Mouse (Mus musculus): ENCODE measurements at regions not wholly inside any gene's neighbourhood (a gene's known extent, or its start where the extent isn't known, plus 50 kb on each side); places are given as distances from the start of the nearest gene placed in this dataset.
A peak's percentile ranks its signal among the peaks of the same experiment; 100 is the strongest.
"Not testable (repeated sequence)": the region's sequence is repeated elsewhere in the genome, so short reads cannot be mapped to it uniquely, and the experiment has no call there.

DNA sequence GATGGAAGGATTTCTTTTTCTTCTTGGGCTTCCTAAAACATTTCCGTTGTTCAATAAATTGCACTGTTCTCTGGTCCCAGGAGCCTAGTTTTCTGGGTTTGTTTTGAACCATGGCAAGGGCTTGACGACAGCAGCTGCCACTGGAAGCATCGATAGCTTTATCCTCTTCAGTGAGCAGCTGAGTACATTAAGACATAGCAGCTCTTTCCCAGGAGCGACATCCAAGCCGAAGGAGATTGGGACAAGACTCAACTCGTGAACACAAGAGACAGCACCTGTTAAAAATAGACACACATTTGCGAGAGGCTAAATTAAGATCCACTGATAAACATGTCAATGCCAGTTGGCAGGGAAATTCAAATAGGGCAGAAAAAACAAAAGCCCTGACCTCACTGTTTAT lies 194.7 kb upstream of the Rhobtb1 start:
- no peak for DNase-seq (ENCODE audit: low spot score in 2 of 2)

DNA sequence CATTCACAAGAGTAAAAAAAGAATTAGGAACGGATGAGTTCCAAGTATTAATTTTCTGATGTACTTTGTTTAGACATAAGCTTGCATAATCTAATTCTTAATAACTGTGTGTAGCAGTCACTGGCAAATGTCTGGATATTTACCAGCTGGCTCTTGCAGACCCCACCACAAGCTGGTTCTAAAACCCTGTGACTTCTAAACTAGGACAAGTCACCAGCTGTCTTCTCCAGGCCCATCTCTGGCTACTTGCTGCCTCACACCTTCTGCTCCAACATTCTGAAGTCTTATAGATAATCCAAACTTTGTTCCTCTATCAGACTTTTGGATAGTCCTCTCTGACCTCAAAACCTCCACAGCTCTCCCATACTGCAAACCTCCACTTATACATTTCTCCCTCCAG lies 189.9 kb upstream of the Rhobtb1 start:
- DNase-seq (ENCODE audit: low spot score in 2 of 2) = no peak

DNA sequence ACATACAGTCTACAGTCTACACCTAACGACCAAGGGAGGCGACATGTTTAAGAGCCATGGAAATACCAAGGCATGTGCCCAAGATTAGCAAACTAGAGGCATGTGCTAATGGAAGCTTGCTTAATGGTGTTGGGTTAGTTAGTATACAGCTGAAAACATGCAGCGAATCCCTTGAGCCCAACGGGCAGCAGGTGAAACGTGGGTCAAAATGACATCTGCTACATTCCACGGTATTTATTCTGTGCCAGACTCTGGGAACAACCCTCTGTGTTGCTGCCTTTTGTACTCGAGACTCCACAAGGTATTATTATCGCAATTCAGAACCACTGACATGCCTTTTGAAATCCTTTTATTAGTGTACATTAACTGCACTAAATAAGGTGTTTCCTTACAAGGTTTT lies 188.1 kb upstream of the Rhobtb1 start:
- no peak for DNase-seq (ENCODE audit: low spot score in 2 of 2)

DNA sequence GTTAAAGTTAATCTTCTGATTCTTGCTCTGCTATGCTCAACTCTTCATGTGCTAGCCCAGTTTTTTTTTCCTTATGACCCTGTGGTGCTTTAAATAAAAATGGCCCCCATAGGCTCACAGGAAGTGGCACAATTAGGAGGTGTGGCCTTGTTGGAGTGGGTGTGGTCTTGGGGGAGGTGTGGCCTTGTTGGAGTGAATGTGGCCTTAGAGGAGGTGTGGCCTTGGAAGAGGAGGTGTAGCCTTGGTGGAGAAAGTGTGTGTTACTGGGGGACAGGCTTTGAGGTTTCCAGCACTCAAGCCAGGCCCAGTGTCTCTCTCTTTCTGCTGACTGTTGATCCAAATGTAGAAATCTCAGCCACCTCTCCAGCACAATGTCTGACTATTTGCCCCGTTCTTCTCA lies 186.0 kb upstream of the Rhobtb1 start:
- DNase-seq (ENCODE audit: low spot score in 2 of 2) = no peak

DNA sequence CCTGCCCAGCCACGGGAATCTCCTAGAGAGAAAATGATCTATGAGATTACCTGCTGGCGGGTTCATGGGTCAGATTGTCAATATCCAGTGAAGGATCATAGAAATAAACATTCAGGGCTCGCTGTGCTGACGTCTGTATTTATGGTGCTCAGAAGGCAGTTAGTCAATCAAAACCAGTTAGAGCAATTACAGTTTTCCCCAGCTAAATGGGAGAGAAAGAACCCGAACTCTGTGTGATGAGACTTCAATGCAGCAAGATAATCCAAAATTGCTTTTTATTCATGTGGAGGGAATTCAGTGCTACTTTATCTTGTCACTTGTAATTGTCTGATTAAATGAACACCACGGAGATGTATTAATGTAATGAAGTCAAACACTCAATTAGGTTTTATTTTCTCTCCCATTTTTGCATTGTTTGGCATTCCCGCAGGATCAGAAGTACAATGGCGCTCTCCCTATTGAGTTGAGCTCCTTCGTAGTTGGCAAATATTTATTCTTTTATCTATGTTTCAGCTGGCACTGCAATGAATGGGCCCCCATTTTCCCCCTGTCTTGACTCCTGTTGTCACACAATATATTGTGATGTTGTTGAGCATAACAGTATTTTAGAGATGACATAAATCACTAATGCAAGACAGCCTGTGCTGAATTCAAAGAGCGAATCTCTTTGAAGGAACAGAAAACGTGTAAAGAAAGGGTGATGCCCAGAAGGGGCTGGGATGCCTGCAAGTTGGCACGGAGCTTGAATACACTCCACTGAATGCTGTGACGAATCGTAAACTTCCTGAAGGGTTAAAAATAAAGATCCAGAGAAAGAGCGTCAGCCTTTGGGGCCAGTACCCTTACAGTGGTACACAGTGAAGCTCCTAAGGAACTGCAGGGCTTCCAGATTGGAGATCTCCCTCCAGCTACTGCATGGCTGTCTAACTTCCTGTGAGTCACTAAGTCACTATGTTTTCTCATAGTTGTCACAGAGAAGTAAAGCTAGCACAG lies 183.0 kb upstream of the Rhobtb1 start:
- DNase-seq (ENCODE audit: low spot score in 2 of 2) = no peak

DNA sequence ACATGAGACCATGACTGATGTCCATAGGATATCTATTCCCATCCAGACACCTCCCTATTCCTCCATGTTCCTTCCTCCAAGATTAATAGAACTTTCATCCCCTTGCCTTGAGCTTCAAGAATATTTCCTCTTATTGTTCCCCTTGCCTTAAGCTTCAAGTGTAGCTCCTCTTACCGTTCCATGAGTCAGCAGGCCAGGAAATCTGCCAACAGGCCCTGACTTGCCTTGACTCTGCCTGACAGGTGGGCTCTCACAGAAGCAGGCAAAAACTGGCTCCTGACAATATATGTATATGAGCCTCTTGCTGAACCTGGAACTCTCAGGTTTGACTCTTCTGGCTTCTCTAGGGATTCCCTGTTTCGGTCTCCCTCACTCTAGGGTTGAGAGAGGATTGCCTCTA lies 180.7 kb upstream of the Rhobtb1 start:
- no peak for DNase-seq (ENCODE audit: low spot score in 2 of 2)

DNA sequence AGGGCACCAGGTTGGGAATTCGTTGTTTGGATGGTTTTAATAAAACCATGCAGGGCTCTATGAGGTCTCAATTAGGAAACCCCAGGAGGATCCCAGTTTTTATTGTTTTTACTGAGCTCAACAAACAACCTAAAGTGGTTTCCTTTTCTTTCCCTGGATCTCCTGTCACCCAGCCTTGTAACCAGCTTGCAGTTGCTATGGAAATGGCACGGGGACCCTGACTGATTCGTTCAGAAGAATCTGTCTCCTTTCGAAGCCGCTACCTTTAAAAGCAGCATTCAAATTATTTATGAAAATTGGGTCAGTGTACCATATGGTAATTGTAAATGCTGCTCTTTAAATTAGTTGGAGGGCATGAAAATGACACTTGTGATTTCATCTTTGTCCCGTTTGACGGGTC lies 176.5 kb upstream of the Rhobtb1 start:
- DNase-seq (ENCODE audit: low spot score in 2 of 2) = no peak

DNA sequence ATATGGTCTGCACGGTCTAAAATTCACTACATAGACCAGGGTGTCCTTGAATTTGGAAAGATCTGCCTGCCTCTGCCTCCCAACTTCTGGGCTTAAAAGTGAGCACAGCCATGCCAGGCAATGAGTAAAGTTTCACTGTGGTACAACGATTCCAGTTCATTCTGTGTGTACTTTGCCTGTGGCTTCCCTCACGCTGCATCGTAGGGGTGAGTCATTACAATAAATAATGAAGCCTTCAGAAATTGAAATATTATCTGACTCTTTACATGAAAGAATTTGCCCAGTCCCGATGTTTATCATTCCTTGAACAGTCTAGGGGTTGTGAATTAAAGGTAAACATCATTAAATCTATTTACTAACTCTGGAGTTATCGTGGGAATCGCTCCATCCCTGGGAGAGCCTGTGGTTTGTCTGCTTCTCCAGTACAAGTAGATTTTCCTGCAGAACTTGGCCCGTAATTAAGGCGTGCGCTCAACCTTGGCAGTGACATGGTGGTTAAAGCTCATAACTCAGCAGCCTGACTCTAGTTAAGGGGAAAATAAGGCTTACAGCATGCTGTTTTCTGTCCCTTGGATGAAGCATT lies 174.7 kb upstream of the Rhobtb1 start:
- no peak for DNase-seq (ENCODE audit: low spot score in 2 of 2)

DNA sequence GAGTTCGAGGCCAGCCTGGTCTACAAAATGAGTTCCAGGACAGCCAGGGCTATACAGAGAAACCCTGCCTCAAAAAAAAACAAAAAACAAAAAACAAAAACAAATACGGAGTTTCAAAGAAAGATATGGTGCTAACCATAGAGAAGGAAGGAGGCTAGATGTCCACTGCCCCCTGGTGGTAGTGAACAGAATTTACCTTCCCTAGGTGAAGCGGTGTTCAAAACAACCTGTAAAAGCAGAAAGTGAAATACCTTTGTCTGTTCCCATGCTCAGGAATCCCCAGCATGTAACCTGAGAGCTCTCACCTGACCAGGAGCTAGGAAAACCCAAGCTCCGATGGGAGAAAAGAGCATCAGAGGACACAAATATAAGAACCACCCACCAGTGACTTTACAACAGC lies 173.1 kb upstream of the Rhobtb1 start:
- no peak for DNase-seq (ENCODE audit: low spot score in 2 of 2)

DNA sequence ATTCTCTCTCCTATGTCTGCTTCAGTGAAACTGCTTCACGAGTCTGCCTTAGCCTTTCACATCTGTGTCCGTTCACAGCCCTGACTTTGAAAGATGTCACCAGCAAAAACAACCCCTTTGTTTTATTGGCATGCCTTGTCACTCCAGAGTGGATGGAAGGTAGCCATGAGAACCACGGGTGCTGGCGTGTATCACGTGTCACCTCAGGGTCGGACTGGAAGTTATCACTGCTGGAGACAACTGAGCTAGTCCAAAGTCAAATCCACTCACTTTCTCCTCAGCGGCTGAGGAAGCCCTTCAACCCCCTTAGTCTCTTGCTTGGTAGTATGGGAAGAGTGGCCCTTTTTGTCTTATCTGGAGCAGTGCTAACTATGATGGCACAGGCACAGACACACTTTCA lies 171.3 kb upstream of the Rhobtb1 start:
- no peak for DNase-seq (ENCODE audit: low spot score in 2 of 2)

DNA sequence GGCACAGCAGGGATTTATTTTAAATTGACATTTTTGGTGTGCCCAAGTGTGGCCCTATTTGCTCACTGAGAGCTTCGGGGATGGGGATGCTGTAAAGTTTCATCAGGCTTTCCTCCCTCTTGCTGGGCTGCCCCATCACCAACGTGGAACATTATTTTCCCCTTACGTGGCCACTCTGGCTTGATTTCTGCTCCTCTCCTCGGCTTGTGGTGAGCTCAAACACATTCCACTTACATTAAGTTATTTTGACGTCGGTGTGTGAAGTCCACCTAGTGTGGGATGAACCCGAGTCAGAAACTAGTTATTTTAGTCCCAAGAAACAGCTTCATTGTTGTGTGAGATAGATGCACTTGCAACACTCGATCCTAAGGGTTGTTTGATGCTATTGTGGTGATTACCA lies 168.9 kb upstream of the Rhobtb1 start:
- DNase-seq (ENCODE audit: low spot score in 2 of 2) = no peak

DNA sequence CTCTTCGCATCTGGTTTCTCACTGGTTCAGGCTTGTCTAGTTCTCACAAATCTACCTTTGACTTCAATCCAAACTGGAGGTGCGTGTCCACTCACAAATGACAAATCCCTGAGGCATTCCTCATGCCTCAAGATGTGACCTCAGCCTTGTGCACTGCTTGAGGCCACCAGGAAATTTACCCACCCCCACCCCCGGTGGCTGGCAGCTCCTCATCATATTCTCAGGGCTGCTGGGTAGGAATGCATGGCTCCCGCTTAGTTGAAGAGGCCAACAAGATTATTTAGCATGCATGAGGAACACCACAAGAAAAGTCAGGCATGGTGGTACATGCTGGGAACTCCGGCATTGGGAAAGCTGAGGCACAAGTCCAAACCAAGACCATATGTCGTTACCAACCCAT lies 160.7 kb upstream of the Rhobtb1 start:
- no peak for DNase-seq (ENCODE audit: low spot score in 2 of 2)

DNA sequence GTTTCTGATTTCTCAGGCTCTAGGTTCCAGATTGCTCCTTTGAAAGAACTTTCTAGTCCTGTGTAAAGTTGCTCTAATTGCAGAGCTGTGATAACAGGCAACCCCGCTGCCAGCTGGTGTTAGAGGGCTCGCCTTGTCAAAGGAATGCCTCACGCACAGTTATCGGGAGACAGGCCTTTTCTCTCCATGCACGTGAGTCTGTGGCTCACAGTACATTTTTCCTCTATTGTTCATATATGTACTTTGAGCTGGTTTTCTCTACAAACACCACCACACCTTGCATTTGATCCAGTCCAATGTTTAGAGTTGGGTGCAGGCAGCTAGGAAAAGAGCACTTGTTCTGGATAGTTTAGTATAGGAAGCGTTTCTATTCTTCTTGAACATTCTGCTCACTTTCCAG lies 151.6 kb upstream of the Rhobtb1 start:
- DNase-seq (ENCODE audit: low spot score in 2 of 2) = no peak

DNA sequence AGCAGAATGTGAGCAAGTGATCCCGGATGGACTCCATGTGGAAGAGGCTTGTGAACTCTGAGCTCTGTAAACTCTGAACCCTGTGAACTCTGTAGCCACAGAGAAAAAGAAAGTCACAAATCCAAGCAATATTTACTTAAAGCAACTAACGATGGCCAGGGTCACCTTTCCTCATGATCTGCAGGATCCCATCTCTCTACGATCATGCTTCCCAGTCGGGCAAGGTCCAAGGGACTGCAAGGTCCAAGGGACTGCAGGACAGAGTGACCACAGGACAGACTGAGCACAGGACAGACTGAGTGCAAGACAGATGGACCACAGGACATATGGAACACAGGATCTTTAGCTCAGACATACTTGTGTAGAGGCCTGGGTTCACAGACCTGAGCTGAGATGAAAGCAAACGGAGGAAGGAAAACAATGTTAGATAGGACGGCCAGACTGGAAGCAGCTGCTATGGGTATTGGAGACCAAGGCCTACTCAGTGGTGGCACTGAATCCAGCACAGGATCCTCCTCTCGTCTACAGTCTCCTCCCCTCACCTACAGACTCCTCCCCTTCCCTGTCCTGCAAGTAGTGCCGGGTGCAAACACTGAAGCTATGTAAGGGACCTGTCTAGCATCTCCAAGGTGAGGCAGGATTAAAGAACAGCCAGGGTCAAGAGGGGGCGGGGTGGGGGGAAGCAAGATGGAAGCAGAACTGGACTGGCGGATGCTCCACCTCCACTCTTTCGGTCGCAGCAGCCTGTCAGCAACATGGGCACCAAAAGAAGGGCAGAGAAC lies 149.4 kb upstream of the Rhobtb1 start:
- DNase-seq (ENCODE audit: low spot score in 2 of 2) = no peak

DNA sequence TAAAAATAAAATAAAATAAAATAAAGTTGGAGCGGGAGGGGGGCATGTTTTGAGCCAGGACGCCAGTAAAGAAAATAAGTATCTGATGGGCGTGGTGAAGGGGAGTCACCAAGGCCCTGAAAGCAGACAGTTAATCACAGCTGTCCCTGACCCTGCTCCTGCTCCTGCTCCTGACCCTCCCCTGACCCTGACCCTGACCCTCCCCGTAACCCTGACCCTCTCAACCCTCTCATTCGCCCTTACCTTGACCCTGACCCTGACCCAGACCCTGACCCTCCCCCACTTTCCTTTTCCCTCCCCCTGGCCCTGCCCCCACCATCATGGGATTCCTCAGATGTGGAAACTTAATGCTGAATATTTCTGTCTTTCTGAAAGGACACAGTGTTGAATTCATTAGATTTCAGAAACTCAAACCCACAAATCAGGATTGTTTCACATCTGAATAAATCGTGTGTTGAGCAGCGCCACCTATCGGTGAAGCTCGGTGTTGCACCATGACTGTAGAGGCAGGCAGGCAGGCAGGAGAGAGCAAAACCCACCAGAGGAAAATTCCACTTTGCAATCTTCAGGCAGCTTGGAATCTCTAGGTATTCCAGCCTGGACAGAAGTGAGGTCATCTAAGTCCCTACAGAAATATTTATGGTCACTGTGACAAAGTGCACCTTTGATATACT lies 145.9 kb upstream of the Rhobtb1 start:
- peak; percentile 90 to 92 for DNase-seq (ENCODE audit: low spot score in 2 of 2)

DNA sequence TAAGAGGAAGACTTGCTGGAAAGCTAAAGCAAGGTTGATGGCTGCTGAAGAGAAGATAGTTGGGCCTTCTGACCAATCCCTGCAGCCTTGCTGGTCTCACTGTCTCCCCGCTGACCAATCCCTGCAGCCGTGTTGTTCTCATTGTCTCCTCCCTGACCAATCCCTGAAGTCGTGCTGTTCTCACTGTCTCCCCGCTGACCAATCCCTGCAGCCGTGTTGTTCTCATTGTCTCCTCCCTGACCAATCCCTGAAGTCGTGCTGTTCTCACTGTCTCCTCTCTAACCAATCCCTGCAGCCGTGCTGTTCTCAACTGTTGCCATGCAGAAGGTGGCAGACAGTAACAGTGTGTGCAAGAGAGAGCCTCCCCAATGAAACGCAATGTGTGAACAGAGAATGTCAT lies 142.6 kb upstream of the Rhobtb1 start:
- not testable (repeated sequence) for DNase-seq (ENCODE audit: low spot score in 2 of 2)

DNA sequence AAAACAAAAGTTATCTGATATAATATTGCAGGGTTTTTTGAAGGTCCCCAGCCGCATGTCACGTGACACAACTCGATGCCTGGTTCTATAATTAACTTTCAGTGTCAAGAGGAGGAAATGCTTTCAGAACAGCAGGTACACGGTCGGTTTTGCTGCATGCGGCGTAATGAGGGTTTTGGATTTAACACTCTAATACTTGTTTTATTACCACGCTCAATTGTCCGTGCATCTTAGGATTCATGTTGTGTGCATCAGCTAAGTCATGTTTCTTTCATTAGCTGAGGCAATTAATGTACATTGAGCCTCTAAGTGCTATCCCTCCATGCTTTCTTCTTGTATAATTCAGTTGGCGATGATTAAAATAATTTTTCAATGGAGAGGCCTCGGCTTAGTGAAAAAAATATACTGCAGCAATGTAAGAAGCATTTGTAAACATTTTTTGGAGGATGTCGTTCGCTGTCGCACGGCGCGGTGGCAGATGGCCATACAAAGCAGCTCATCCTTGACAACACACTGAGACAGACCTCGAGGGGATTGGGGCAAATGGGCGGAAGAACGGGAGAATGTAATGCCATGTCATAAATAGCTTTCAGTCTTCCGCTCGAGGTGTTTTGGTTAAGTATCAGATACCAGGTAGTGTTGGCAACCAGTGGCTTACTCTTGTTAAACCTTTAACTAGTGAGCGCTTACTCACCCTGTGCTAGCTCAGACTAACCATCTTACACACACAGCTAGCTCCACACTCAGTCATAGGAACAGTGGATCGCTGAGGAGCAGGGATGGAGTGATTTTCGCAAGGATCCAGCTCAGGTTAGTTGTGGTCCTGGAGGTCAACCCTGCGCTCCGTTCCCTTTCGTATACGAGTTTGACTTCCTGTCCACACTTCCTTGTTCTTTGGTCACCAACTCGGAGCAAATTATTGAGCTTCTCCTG lies 130.2 kb upstream of the Rhobtb1 start:
- no peak for DNase-seq (ENCODE audit: low spot score in 2 of 2)

DNA sequence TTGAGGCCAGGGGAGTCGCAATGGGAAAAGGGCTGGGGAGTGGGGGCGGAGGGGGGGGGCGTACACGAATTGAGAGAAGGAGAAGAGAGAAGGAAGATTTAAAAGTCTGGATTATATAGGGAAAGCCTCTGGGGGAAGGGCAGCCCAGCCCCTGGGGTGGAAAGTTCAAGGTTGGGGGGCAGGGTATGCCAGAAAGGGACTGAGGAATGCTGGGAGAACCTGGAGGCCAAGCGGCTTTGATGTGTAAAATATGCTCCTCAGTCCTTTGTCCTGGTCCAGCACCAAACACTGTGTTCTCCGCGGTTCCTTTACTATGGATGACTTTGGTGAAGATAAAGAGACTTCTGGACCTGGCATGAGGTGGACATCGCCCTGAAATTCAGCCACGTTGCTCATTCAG lies 117.8 kb upstream of the Rhobtb1 start:
- no peak for DNase-seq (ENCODE audit: low spot score in 2 of 2)

DNA sequence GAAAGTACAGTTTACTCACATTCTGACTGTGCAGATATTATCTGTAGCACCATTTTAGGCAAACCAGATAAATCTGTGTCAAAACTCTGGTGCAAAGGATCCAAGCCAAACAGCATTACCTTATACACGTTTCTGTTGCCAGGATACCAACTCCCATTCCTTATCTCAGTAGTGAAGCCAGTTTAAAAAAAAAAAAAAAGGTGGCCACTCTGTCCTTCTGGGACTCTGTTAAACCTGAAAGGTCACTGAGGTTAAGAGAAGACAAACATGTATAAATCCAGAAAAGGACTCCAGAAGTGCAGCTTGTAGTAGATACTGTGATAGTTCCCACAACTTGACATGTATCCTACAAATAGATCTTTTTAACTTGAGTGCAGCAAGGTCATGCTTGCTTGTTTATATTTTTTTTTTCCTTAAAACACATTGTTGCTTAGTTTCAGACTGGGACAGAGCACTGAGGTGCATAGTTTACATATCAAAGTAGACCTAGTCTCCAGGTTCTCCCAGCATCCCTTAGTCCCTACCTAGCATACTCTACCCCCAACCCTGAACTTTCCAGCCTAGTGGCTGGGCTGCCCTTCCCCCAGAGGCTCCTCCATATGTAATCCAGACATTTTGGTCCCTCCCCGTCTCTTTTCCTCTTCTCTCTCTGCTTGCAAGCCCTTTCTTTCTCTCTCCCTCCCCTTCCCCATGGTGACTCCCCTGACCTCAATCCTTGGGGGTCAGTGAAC lies 116.7 kb upstream of the Rhobtb1 start:
- DNase-seq (ENCODE audit: low spot score in 2 of 2) = no peak

DNA sequence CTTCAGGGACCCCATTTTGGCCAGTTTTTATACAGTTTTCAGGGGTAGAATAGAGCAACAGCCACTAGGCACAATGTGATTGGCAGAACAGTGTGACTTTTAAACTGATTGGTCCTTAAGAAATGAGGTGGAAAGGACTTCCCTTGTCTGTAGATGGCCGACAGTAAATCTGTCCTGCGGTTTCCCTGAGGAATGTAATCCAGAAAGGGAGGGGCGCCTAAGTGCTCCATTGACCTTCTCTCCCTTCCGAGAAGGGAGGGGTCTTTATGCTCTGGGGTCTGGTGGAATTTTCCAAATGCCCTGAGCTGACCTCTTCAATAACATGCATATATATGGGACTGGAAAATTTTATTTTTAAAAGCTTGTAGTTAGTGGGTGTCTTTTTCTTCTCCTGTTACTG lies 115.7 kb upstream of the Rhobtb1 start:
- not testable (repeated sequence) for DNase-seq (ENCODE audit: low spot score in 2 of 2)

Data from right cerebral cortex, adult 2 months (tissue).